Mouse (Mus musculus) heart, adult 9 months (tissue): ENCODE measurements around the gene Piezo1.
A peak's percentile ranks its signal among the peaks of the same experiment; 100 is the strongest.

ENCODE experiments used
- DNase-seq, 2 experiments: peaks; one replicate each; pipeline ENCODE4 v3.0.0; 2022; ENCODE audit warnings: low spot score in 2 of 2

Piezo1 gene

DNA sequence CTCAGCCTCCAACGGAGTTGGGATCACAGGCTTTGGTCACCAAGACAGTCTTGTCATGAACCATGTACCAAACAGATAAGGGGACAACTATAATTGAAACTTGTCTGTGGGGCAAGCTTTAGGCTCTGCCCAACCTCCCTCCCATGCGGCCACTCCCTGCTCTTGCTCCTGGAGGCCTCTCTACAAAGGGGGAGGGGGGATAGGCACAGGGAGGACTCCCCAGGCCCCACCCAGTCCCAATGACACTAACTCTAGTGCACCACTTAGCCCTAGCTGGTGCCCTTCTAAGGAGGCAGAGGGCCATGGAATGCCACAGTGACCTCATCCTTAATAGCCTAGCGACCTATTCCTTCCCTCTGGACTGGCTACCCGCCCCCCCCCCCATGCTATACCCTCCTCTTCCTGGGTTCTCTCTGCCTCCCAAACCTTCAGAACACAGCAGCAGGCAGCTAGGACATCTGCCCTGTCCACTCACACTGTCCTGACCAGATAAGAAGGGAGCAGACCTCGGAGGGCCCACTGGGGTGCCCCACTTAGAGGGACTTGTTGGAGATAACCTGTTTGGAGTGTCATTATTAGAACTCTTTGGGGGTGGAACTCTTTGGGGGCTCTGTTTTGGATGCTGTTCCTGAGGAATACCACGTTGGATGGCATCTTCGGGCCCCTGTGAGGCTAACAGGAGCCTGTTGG lies 4.9 kb downstream of the Piezo1 start:
- no peak for DNase-seq

DNA sequence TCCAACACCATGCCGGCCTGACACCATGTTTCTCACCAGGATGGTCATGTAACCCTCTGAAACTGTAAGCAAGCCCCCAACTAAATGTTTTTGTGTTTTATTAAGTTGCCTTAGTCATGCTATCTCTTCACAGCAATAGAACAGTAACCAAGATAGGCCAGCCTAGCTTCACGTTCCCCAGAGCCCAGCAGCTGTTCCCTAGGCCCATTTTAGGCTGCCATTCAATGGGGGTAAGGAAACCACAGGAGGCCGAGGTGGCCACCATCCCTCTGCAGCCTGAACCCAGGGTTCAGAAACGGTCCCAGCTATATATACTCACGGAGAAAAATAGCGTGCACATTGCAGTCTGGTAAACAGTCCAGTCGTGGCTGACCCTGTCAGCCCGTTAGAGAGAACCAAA lies 7.0 kb downstream of the Piezo1 start:
- no peak for DNase-seq

DNA sequence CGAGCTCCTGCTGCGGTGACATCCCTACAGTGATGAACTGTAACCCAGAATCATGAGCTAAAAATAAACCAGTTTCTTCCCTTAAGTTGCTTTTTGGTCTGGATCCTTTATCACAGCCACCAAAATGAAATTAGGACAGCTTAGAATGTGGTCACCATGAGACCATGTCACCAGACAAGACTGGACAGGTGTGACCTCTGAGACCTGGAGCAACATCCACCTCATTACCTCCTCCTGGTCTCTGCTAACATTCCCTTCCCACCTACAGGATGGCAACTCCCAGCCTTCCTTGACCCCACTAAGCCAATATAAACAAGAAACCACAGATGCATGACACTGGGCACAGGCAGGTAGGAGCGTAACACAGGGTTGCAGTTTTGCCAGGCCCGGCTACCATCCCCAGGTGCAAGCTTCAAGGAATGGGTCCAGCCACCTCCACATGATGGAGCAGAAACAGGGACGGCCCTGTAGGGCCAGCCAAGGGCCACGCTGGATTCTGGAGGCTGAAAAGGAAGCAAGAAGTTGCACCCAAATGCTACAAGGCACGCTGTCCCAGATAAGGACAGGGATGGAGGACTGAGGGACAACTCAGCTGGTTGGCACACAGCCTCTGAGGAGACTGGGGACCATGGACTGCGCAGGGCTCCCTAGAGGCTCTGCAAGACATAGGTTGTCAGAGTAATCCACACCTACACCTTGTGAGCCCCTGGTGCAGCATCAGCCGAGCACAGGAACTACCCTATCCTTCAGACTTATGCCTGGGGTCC lies 12.6 kb downstream of the Piezo1 start:
- DNase-seq = no peak

DNA sequence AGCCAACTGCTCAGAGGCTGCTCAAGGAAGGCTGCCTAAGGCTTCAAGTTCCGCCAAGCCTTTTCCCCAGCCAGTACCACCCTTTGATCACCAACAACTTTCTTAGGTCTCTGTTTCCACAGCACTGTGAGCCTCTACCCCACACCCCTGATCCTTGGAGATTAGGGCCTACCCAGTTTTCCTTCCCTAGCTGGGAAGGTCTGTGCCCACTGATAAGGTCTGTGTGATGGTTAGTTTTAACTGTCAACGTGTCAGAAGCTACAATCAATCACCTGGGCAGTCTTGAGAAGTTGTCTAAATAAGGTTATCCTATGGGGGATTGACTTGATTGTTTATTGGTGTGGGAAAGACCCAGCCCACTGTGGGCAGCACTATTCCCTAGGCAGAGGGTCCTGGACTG lies 13.3 kb downstream of the Piezo1 start:
- DNase-seq = no peak

DNA sequence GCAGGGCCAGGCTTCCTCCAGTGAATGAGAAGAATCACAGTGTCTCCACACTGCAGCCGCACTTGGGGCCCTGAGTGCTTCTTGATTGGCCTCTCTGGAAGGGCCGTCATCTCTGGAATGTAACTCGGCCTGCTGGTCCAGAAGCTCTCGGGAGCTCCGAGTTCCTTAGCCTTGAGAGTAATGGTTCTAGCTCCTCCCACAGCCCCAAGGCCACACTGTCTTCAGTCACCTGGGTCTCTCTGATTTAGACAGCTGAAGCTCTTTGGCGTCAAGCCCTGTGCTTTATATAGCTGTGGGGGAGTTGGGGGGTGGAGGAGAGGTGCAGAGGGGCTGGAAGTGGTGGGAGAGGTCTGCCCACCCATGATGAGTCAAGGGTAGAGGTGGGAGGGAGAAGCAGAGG lies 14.1 kb downstream of the Piezo1 start:
- no peak for DNase-seq

DNA sequence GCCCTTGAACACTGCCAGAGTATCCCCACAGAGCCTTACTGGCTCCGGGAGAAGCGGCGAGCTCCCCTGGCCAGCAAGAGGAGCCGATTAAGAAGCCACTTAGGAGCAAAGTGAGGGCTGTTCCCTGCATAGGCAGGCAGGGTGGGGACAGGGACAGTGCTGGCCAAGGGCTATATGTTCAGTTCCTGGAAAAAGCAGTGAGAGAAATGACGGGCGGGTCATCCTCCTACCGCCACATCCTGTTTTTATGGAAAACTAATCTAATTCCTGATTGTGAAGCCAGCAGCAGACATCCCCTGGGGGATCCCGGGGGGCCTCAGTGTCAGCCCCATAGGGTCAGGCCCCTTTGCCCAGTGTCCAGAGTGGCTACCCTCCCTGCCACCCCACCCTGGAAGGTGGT lies 19.8 kb downstream of the Piezo1 start:
- DNase-seq = no peak

DNA sequence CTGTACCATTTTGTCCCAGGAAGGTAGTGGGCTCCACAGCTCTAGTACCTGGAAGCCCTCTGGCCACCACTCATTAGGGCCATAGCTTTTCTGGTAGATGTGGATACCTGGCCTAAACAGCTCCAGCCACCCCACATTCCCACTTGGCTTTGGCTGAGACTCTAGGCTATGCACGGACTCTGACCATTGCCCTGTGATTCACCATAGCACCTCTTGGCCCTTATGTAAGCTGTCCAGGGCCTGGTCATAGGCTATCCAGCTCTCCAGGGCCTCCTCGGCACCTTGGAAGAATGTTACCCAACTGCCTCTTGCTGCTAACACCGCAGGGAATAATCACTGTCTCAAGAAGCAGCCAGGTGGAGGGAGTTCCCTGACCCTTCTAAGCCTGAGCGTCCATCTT lies 22.0 kb downstream of the Piezo1 start:
- DNase-seq = no peak

DNA sequence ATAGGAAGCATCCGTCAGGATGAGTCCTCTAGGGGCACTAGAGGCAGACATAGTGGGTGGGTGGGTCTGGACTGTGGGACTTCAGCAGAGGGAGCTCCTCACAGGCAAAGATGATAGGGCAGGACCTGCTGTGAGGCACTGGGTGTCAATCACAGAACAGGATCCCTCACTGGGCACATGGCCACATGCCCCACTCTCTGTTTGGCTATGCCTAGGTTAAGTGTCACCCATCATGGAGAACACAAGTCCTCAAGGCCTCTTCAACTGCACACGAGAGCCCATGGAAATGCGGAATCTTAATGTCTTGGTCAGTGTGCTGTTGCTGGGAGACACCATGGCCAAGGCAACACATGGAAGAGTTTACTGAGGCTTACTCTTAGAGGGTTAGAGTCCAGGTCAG lies 23.2 kb downstream of the Piezo1 start:
- DNase-seq = no peak

DNA sequence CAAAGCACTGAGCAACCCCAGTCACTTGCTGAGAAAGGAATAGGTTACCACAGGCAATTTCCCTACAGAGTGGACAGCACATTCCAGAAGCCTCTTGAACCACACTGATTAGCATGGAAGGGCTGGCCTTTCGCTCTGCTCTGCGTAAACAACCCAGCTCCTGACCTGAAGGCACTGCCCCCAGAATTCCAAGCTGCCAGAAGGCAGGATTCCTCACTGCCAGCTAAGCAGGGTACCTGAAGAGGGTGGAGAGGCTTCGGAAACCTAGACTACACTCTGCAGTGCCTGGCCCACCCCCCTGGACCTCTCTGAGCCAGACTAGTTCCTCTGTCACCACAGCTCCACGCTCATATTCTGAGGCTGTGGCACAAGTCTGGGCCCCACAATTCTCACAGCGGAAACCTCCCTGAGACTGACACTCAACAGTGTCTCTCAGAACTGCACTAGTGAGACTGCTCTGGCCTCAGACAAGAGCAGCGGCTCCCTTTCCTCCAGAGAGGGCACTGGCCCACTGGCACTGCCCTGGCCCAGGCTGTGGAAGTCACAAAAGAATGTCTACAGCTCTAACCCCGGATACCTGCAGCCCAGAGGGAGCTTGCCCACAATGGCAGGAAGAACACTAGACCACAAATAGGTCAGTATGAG lies 24.5 kb downstream of the Piezo1 start:
- DNase-seq = no peak

DNA sequence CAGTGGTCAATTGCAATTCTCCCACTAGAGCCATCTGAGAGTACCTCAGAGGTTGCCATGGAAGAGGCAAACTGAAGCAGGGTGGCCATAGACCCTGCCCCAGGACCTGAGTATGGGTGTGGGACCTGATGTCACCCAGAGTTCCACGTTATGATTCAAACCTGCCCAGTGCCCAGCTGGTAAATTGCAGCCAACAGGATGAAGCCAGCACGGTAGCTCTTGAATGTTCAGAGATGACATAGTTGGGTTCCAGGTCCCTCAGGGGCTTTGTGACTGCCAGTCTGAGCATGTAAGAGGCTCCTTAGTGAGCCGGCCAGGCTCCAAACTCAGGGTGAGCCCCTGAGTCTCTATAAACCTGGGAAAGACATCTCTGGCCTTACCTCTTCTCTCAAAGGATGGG lies 25.0 kb downstream of the Piezo1 start:
- DNase-seq = no peak

DNA sequence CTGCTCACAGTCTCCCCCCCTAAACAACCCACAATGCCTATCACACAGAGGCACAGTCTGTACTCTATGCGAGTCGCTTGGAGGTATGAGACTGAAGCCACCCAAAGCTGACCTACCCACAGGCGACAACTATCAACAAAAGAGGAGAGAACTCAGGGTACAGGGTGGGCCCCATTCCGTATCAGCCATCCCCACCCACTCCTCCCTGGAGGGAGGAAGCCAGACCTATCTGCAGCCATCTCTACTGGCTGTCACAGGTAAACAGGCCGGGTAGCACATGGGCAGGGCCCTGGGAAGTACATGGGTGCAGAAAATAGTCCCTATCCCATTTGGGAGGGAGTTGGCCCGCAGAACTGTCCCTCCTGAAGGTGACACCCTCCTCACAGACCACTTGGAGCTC lies 26.1 kb downstream of the Piezo1 start:
- no peak for DNase-seq

DNA sequence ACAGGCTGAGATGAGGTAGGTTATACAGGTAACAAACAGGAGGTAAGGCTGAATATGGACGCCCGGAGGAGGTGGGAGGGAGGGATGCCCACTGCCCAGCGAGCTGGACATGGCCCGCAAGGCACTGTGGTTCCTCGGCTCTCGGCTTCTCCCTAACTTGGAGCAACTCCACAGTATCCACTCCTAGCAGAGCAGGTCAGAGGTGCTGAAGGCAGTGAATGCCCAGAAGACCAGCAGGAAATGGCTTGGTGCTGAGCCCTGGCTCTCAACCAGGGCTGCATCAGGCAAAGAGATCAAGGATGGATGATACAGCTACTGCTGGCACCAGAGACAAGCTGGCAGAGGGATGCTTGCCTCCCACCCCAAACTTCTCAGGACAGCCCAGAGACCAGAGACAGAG lies 26.6 kb downstream of the Piezo1 start:
- no peak for DNase-seq

DNA sequence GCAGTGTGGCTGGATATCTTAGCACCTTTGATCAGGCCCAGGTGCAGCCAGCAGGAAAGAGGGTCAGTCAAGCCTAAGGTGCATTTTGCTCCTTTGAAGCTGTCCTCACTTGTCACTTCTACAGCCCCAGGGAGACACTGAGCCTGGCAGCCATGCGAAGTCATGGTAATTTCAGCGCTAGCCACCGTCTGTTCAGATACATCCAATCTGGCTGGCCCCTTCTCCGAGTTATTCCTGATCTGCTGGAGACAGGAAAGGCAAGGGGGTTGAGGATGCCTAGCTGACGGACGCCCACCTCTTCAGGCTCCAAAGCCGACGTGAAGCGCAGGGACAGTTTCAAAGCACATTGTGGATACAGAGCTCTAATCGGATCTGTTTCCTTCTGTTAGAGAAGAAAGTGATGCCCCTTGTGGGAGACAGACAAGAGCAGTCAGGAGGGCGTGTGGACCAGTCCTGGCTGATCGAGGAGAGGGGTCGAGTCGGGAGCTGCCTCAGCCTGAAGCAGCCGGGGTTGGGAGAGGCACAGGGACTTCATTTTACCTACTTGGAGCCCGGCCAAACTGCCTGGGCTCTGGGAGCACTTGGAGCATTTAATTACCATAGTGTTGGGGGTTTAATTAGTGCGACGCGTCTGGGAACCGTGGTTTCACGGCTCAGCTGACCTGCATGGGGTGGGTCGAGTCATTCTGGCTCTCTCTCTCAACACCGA lies 27.3 kb downstream of the Piezo1 start:
- no peak for DNase-seq

DNA sequence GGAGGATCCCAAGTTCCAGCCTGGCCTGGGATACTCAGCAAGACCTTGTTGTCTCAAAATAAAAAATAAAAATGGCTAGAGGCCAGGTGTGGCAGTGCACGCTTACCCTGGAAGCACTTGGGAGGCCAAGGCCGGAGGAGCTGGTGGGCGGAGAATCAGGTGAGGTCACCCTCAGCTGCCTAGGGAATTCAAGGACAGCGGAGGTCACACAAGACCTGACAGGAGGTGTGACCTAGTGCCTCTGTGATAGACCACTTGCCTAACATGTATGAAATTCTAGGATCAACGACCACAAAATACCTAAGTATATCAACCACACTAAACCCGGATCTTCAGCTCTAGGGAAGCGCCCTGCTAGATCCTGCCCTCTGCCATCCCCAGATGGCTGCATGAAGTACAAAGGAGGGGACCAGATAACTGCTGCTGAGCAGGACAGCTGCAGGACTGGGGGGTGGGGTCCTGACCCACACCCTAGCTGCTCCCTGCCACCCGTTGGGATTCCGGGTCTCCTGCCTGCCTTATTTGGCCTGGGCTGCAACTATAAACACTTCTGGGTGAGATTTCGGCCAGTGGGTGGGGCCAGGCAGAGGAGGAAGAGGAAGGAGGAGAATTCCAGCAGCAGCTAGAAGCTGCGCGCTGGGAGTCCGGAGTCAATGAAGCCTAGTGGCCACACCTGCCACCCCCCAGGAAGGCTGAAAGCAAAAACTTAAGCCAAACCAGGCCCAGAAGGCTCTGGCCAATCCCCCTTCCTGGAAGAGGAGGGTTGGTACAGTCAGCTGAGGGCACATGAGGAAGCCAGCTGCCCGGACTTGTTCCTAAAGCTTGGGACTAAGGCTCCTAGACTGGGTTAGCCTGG lies 28.1 kb downstream of the Piezo1 start:
- peak; percentile 78 to 85 for DNase-seq

DNA sequence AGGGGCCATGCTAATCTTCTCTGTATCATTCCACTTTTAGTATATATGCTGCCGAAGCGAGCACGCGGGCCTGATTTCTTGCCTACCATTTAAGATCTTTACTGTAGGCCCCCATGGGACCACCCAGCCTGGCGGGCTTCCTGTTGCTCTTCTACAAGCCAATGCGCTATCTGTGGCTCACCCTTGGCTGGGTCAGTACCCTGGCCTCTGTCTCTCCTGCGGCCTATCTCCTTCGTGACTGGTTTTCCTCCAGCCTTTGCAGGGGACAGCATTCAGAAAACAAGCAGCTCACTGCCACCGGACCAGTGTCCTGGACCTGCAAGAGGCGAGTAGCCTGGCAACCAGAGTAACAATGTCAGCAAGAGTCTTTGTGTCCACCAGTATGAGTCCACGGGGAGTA lies 30.5 kb downstream of the Piezo1 start:
- DNase-seq = no peak

DNA sequence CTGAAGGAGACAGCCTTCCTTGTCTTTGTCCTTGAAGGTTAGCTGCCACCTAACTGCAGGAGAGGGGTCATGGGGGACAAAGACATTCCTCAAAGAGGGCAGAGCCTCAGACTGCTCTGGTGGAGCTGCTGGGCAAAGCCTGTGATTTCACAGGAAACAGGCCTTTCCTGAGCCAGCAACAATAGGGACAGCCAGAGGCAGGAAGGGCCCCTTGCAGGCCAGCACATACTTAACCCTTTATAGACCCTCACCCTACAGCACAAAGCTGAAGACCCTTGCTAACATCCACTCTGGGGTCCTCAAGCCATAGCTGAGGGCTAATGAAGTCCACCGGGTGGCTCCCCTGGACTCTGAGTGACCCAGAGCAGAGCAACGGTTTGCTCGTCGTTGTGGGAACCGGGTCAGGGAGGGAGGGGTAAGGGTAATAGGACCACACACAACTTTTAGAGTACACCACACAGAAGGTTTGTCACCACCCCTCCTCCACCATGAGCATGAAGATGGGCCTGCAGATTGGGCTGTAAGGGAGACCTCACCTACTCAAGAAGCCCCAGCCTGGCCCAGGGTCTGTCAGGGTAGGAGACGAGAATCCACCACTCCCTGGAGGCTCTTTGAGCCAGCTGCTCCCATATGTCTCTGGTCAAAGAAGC lies 33.5 kb downstream of the Piezo1 start:
- peak; percentile 72 to 84 for DNase-seq

DNA sequence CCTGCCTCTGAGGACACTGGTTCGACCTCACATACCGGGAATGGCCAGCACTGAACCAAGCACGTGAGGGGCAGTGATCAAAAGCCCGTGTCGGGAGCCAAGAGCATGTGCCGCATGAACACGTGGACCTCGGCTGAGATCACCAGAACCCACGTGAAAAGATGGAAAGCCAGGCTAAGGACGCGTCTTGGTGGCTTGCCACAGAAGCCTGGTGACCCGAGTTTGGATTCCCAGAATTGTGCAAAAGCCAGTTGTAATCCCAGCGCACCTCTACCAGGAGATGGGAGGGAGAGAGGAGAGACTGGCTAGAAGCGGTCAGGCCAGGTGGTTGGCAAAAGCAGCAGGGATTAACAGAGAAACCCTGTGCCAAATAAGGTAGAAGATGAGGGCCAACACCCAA lies 35.4 kb downstream of the Piezo1 start:
- no peak for DNase-seq

DNA sequence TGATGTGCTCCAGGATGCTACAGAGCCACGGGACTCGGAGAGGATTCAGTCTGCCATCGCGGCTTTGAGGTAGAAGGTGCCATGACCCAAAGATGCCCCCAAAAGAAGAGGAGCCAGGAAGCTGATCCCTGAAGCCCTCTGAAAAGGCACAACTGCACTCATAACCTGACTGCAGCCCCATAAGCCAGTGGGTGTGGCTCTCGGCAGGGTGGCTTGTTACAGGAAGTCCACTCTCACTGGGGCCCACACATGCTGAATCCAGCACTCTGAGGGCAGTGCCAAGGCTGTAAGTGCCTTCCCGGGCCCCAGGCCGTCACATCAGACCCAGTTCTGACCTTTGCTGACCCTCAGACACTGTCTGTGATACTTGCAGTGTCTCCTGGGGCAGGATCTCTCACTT lies 38.7 kb downstream of the Piezo1 start:
- DNase-seq = no peak

DNA sequence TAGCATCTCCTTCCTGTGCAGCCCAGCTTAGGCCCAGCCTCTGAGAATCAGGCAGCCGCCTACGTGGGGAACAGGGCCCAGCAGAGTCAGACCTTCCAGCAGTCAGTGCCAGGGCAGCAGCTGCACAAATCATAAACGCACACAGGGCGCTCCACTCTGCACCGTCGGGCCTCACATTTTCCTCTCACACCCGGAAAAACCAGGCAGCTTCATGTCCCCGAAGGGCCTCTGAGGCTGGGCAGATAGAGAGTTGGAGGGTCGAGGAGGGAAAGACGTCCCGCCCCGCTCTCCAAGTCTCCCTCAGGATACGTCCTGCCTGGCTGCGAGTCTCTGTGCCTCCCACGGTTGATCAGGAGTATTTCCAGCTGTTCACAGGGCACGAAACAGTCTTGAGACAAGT lies 39.6 kb downstream of the Piezo1 start:
- DNase-seq = peak; percentile 73

DNA sequence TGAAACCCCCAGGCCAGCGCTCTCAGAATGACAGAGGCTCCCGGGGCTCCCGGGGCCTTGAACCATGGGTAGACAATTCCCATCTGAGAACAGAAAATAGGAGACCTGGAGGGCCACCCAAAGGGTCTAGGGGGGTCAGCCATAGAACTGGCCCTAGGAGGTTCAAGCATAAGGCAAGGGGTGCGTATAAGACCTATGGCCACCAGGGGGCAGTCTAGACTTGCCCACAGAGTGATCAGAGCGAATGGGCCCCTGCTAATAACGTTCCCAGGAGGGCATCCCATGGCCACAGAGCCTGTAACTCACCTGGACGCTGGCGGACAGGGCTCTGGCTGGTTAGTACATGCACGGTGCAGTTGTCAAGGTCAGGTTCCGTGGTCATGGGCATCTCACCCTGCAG lies 50.3 kb downstream of the Piezo1 start:
- DNase-seq = peak; percentile 75 to 80

DNA sequence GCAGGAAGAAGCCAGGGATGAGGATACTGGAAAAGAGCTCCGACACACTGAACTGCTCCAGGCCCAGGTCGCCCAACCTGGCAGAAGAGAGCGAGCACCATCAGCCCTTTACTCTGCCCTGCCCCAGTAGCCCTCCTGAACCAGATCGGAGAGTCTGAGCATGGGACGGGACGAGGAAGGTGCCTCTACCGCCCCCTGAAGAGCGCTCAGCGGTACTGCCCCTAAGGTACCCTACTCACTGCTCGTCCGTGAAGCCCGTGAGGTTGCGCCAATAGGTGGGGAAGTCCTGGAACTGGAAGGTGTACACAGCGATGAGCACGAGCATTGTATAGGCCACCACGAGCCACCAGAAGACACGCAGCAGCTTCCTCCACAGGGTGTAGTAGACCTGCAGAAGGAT lies 53.2 kb downstream of the Piezo1 start:
- no peak for DNase-seq
